Mouse (Mus musculus) embryo, embryonic 11.5 days (tissue): ENCODE data around the gene Smarce1.

Experiments
- DNase-seq: peaks from one replicate; pipeline ENCODE4 v3.0.0-alpha.2; 2012; ENCODE audit warnings: low read depth, low spot score

Smarce1 gene

GRCm38 (mm10) chr11:99169438-99169837 lies 61.4 kb downstream of the Smarce1 start:
- no peak for DNase-seq

- no peak for DNase-seq
Observed at GRCm38 (mm10) chr11:99168030-99168474, 62.8 kb downstream of the Smarce1 start.

GRCm38 (mm10) chr11:99167576-99167975 lies 63.2 kb downstream of the Smarce1 start:
- no peak for DNase-seq

GRCm38 (mm10) chr11:99166241-99166640 lies 64.6 kb downstream of the Smarce1 start:
- DNase-seq, result no peak

- DNase-seq, result no peak
Observed at GRCm38 (mm10) chr11:99165031-99165752, 65.6 kb downstream of the Smarce1 start.

- DNase-seq, result no peak
Observed at GRCm38 (mm10) chr11:99162972-99163686, 67.7 kb downstream of the Smarce1 start.

GRCm38 (mm10) chr11:99161648-99162047 lies 69.2 kb downstream of the Smarce1 start:
- DNase-seq, result no peak

GRCm38 (mm10) chr11:99160228-99160627 lies 70.6 kb downstream of the Smarce1 start:
- DNase-seq, result no peak
